Mouse (Mus musculus): ENCODE results near the gene Cylc2. TPM values are rescaled to one million over a fixed set of nuclear protein-coding genes. Genes with fewer than 3 reads are reported as not detected.

The Cylc2 gene
- total RNA-seq (2022) = not detected

DNA sequence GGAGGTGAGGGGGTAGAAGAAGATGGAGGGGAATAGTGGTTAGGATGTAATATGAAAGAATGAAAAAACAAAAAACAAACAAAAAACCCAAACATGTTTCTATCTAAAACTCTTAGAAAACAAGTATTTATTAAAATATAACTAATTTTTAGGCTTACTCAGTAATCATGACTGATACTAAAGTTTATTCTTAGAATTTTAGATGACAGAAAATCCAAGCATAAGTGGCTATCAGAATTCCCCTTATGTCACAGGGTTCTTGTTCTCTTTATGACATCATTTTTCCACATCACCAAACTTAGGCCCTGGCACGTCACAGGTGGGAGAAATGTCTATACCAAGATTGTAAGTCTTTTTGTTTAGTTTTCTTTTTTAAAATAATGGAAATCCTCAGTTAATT is at the start of gene Cylc2:
Gene Cylc2 (plus strand): TSS at position 301 of the 400 bp plus-strand sequence.
- no peak for DNase-seq (ENCODE audit: low spot score in 2 of 2)
